Mouse (Mus musculus) hematopoietic multipotent progenitor cell, adult 10-12 weeks (in vitro differentiated cells): ENCODE measurements around the gene Ap2m1. TPM values are rescaled to one million over a fixed set of nuclear protein-coding genes. Genes with fewer than 3 reads are reported as not detected.

Source experiments
- polyA plus RNA-seq: library from polyadenylated mRNA; stranded (reverse); fragments of >175 nt; gene quantifications from 2 replicates; pipeline ENCODE4 v1.2.3, GENCODE M21; 2012; ENCODE audit warnings: low replicate concordance

The Ap2m1 gene
- polyA plus RNA-seq: 63.6 and 66.9 TPM in 2 replicates

GRCm38 (mm10) chr16:20535296-20536080 is at the start of gene Ap2m1:
Gene Ap2m1, plus strand, starts transcription at chr16:20535478.

GRCm38 (mm10) chr16:20498677-20499475 is 36.4 kb upstream of the Ap2m1 start, which contains the start of gene Eif2b5:
Gene Eif2b5, plus strand, starts transcription at chr16:20498817.

GRCm38 (mm10) chr16:20516726-20517201 is 18.5 kb upstream of the Ap2m1 start, which contains the start of gene Dvl3:
Gene Dvl3, plus strand, starts transcription at chr16:20516982.

GRCm38 (mm10) chr16:20548096-20548948 is 13.0 kb downstream of the Ap2m1 start, which contains the start of gene Abcf3:
Gene Abcf3, plus strand, starts transcription at chr16:20548577.

GRCm38 (mm10) chr16:20589366-20589938 is 54.2 kb downstream of the Ap2m1 start, which contains the start of gene Vwa5b2:
Gene Vwa5b2, plus strand, starts transcription at chr16:20589471.

Other genes starting within 250 kb of the Ap2m1 start
- 120 and 194 TPM in 2 replicates for gene Parl, start 233.1 kb upstream of the Ap2m1 start, polyA plus RNA-seq
- 1.6 and 2.7 TPM in 2 replicates for gene Cyp2ab1, start 210.1 kb upstream of the Ap2m1 start, polyA plus RNA-seq
- 4.6 and 8.1 TPM in 2 replicates for gene Abcc5, start 109.1 kb upstream of the Ap2m1 start, polyA plus RNA-seq
- gene Eif2b5, start 36.7 kb upstream of the Ap2m1 start, polyA plus RNA-seq: 12.9 and 17.4 TPM in 2 replicates
- gene Dvl3, start 18.5 kb upstream of the Ap2m1 start, polyA plus RNA-seq: 31.2 and 61.5 TPM in 2 replicates
- gene Abcf3, start 13.1 kb downstream of the Ap2m1 start, polyA plus RNA-seq: 28.8 and 31.8 TPM in 2 replicates
- gene Vwa5b2, start 54.0 kb downstream of the Ap2m1 start, polyA plus RNA-seq: 0.04 and 0.05 TPM in 2 replicates
- 0.40 and 5.7 TPM in 2 replicates for gene Eef1akmt4, start 76.1 kb downstream of the Ap2m1 start, polyA plus RNA-seq
- not detected in 2 replicates for gene Gm49333, start 76.1 kb downstream of the Ap2m1 start, polyA plus RNA-seq
- 12.4 and 14.8 TPM in 2 replicates for gene Alg3, start 76.3 kb downstream of the Ap2m1 start, polyA plus RNA-seq
- 0.65 and 2.3 TPM in 2 replicates for gene Camk2n2, start 85.8 kb downstream of the Ap2m1 start, polyA plus RNA-seq
- gene Ece2, start 94.3 kb downstream of the Ap2m1 start, polyA plus RNA-seq: not detected in 2 replicates
- gene Psmd2, start 116.2 kb downstream of the Ap2m1 start, polyA plus RNA-seq: 104 and 180 TPM in 2 replicates
- 484 and 1,061 TPM in 2 replicates for gene Eif4g1, start 132.8 kb downstream of the Ap2m1 start, polyA plus RNA-seq
- 4.5 and 6.6 TPM in 2 replicates for gene Fam131a, start 157.8 kb downstream of the Ap2m1 start, polyA plus RNA-seq
- gene Polr2h, start 182.2 kb downstream of the Ap2m1 start, polyA plus RNA-seq: 0.23 and 5.3 TPM in 2 replicates
- gene Clcn2, start 182.3 kb downstream of the Ap2m1 start, polyA plus RNA-seq: 3.0 and 6.2 TPM in 2 replicates
- gene Chrd, start 197.6 kb downstream of the Ap2m1 start, polyA plus RNA-seq: not detected in 2 replicates
- gene Thpo, start 199.0 kb downstream of the Ap2m1 start, polyA plus RNA-seq: not detected in 2 replicates